Mouse (Mus musculus): ENCODE results near the gene Eps15.

The Eps15 gene

DNA sequence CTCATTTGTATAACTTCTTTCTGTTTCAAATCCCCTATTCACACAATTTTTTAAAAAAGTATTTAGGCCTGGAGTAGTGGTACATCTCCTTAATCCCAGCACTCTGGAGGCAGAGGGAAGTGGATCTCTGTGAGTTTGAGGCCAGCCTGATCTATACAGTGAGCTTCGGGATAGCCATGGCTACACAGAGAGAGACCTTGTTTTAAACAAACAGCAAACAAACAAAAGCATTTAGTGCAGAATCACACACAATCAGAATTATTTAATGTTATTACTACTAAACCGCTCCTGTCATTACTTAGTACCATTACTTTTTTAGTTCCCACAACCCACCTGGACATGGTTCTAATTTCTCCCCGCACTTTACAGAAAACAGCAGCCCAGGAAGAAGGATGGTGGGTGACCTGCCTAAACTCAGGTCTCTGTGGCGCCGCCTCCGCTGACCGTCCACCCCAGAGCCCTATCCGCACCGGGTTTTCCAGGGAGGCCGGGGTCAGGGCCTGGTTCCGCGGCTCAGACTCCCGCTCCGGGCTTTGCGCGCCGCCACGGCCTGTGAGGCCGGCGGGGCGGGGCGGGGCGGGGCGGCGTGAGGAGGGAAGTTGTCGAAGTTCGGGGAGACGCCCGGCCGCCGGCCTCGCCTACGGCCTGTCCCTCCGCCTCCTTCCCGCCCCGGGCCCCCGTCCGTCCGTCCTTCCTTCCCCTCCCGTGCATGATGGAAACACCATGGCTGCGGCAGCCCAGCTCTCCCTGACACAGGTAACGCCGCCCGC is at the start of gene Eps15:
Eps15 (plus strand) TSS at position 580 of the 770 bp plus-strand sequence.
- DNase-seq (ENCODE audit: low spot score in 2 of 2): peak; percentile 93 to 94

- no peak for DNase-seq (ENCODE audit: low spot score in 2 of 2)
These were observed 45.9 kb upstream of the Eps15 start, which contains the start of gene Calr4 for GRCm38 (mm10) chr4:109234185-109234584. TSS of gene Calr4 (plus strand) at chr4:109234485.

DNA sequence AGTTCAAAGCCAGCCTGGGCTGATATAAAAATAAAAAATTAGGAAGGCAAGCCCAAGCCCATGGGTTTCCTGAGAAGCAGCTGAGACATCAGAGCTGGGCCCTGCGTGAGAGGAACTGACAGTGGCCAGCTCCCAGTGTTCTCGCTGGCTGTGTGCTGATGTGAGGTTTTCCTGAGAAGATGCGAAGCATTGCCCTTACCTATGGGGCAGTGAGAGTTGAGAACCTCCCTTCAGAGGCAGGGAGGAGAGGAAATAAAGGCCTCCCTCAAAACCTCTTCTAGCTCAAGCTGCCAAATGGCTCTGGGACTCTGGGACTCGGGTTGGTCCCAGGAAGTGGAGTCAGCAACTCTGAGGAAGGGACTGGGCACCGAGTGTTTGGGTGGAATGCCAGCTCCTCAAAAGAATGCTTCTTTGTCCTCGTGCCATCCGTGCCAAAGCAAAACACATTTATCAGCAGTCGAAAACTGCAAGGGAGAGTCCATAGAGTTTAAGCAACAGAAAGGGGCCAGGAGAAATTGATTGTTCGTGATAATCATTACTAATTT is 45.2 kb upstream of the Eps15 start:
- no peak for DNase-seq (ENCODE audit: low spot score in 2 of 2)

DNA sequence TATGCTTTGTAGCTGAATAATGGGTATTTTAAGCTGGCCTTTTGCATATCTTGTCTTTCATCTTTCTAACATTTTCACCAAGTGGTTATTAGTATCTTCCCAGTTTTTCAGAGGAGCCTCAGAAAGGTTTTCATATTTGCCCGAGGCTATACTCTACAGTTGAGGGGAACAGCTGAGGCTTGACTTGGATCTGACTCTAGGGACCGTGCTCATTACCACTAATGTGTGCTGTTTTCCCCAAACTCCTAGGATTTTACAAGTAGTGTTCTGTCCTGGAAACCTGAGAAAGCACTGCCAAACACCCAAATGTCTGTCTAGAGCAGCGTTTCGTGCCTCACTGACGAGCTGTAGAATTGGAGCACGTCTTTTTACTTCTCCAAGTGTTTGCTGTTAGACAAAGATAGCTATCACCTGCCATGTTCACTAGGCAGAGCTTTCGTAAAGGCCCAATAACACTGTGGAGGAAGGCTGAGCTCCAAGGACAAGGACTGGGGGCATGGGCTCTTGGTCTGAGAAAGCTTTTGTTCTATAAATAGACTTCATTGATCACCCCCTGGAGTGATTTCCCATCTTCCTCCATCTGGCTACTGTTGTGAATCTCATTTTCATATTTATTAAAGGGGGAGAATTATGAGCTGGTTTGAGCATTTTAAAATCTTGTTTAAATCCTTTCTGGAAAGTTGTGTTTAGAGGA is 43.7 kb upstream of the Eps15 start:
- DNase-seq (ENCODE audit: low spot score in 2 of 2): no peak

DNA sequence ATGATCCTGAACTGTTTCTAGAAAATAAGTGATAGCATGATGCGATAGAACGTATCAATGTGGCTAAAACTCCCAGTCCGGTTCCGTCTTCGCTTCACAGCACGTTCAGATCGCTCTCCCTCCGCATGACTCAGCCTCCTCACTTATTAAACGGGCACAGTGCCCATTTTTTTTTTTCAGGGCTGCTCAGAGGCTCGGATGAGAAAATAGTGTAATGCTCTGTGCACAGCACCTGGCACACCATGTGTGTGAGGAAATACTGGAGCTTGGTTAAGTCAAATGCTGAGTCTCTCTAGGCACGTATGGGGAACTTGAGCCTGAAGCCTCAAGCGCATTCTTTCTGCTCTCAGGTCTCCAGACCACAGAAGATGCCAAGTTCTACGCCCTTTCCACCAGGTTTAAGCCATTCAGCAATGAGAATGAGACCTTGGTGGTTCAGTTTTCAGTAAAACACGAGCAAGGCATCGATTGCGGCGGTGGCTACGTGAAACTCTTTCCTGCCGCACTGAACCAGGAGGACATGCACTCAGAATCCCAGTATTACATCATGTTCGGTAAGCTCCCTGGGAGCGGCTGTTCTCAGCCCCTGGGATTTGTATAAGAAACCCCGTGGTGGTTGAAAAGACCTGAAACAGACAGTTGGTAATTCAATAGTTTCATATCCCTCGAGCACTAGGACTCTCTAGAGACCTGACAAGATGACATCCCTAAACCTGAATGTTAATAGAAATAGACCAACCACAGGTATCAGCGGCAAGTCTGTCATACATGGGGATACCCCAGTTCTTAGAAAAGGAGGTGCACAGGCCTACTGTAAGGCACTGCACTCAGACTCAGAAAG is 41.4 kb upstream of the Eps15 start:
- no peak for DNase-seq (ENCODE audit: low spot score in 2 of 2)

GRCm38 (mm10) chr4:109241221-109241620 is 38.8 kb upstream of the Eps15 start:
- no peak for DNase-seq (ENCODE audit: low spot score in 2 of 2)

GRCm38 (mm10) chr4:109241934-109242333 is 38.1 kb upstream of the Eps15 start:
- DNase-seq (ENCODE audit: low spot score in 2 of 2): no peak

DNA sequence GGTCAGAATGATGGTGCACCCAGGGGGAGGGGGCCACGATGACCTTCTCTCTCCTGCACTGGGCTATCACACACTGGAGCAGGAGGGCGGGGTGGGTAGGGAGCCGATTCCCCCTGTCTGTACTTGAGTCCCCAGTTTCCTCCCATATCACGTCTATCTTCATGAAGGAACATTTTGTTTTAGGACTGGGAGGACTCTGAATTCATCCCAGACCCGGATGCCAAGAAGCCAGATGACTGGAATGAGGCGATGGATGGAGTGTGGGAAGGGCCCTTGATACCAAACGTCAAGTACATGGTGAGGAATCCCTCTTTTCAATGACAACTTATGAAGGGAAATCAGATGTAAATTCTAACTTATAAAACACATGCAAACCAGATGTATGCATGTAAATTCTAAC is 35.6 kb upstream of the Eps15 start:
- DNase-seq (ENCODE audit: low spot score in 2 of 2): no peak

- no peak for DNase-seq (ENCODE audit: low spot score in 2 of 2)
These were observed 35.0 kb upstream of the Eps15 start for GRCm38 (mm10) chr4:109245016-109245620.

DNA sequence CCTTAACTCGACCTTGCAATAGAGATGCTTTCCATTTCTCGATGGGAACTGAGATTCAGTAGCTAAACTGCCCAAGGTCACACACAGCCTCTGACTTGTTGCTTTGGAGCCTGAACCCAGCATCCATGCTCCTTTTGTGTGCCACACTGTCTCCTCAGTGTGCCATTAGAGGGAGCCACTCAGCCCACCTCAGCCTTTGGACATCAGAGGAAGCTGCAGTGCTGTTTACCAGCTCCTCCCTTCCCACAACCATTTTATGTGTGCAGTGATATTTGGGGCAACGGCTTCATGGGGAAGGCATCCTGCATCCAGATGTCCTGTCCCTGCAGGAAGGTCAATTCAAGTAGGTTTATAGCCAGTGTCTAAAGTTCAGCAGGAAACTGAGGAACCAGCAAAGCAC is 28.5 kb upstream of the Eps15 start:
- peak; percentile 26 to 45 for DNase-seq (ENCODE audit: low spot score in 2 of 2)

DNA sequence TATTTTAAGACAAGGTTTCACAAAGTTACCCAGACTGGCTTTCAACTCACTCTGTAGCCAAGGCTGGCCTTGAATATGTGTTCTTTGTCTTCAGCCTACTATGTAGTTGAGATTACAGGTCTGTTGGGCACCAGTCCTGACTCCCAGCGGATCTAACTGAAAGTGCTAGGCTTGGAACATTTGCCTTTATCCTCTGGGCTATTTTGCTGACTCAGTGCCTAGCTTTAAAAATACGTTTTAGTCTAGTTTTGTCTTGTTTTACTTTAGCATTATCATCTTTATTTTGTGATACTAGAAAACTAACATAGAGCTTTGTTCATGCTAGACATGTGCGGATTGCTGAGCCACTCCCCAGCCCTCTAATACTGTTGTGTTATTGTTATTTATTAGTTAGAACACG is 27.9 kb upstream of the Eps15 start:
- DNase-seq (ENCODE audit: low spot score in 2 of 2): no peak

GRCm38 (mm10) chr4:109253664-109254151 is 26.4 kb upstream of the Eps15 start:
- DNase-seq (ENCODE audit: low spot score in 2 of 2): peak in 1 of 2 experiments; percentile 8

- DNase-seq (ENCODE audit: low spot score in 2 of 2): peak in 1 of 2 experiments; percentile 14
These were observed 25.6 kb upstream of the Eps15 start for GRCm38 (mm10) chr4:109254511-109254910.

DNA sequence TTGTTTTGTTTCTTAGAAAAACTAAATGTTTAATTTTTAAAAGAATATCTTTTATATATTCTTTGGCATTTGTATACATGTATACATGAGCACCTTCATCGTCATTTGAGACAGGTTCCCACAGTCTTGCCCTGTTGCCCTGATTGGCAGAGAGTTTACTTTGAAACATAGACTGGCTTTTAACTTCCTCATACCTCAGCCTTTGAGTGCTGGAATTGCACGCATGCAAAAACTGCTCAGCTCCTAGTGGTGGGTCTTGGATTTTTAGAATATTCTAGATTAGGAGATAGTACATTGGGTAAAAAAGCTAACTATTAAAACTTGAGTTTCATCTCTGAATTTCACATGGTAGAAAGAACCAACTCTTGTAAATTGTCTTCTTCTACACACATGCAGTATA is 24.7 kb upstream of the Eps15 start:
- DNase-seq (ENCODE audit: low spot score in 2 of 2): no peak

- no peak for DNase-seq (ENCODE audit: low spot score in 2 of 2)
These were observed 24.2 kb upstream of the Eps15 start for GRCm38 (mm10) chr4:109255727-109256417.

GRCm38 (mm10) chr4:109256791-109257190 is 23.3 kb upstream of the Eps15 start:
- DNase-seq (ENCODE audit: low spot score in 2 of 2): no peak

GRCm38 (mm10) chr4:109257639-109258038 is 22.4 kb upstream of the Eps15 start:
- DNase-seq (ENCODE audit: low spot score in 2 of 2): no peak

- DNase-seq (ENCODE audit: low spot score in 2 of 2): no peak
These were observed 18.0 kb upstream of the Eps15 start for GRCm38 (mm10) chr4:109262068-109262467.

GRCm38 (mm10) chr4:109266056-109266455 is 14.0 kb upstream of the Eps15 start:
- DNase-seq (ENCODE audit: low spot score in 2 of 2): no peak

DNA sequence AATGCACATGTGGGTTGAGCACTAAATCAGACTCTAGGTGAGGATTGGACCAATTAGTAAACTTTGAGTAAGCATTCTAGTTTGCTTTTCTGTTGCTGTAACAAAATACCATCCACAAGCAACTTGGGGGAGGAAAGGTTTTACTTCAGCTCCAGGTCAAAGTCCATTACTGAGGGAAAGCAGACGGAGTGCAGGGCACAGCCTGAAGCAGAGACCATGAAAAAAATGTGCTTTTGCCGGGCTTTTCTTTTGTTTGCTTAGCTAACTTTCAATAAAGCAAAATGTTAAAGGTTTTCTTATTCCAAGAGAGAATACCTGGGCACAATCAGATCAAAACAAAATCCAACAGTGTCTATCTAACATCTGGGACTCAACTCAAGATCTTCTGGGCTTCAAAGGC is 13.3 kb upstream of the Eps15 start:
- DNase-seq (ENCODE audit: low spot score in 2 of 2): no peak

DNA sequence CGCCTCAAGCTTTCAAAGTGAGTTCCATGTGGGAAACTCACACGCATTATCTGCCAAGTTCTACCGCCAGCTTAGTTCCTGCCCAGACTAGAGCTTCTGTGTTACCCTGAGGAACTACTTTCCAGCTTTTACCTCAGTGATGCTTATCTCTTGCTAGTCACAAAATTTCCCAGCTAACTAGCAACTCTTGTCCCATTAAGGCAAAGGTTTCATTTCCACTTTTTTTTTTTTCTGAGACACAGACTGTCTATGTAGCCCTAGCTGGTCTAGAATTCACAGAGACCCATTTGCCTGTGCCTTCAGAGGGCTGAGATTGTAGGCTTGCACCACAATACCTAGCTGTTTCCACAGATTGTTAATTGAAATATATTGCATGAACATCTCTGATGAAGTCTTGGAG is 12.6 kb upstream of the Eps15 start:
- no peak for DNase-seq (ENCODE audit: low spot score in 2 of 2)

Measured in spleen, postnatal 36 days (tissue).